Mouse (Mus musculus) gastrocnemius, postnatal 10 days (tissue): ENCODE measurements at regions not wholly inside any gene's neighbourhood (a gene's known extent, or its start where the extent isn't known, plus 50 kb on each side); places are given as distances from the start of the nearest gene placed in this dataset.

Experiments
- DNase-seq: peaks from one replicate; pipeline ENCODE4 v3.0.0; 2021; ENCODE audit warnings: mixed read lengths

DNA sequence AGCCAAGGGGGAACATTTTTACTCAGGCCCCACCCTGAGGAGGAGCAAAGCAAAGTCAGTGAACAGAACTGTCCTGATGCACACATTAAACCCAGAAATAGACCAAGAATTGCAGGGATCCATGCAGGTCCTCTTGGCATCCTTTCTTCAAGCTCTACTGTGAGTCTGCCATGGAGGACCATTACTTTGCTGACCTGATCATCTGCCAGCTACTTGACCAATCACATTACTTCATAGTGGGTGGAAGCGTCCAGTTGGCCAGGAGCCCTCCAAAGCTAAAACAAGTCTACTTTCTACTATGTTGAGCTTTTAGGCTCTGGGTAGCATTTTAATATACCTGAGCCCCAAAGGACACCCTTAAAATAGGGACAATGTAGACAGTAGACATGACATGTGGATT lies 98.6 kb upstream of the Lgalsl start:
- DNase-seq: no peak

DNA sequence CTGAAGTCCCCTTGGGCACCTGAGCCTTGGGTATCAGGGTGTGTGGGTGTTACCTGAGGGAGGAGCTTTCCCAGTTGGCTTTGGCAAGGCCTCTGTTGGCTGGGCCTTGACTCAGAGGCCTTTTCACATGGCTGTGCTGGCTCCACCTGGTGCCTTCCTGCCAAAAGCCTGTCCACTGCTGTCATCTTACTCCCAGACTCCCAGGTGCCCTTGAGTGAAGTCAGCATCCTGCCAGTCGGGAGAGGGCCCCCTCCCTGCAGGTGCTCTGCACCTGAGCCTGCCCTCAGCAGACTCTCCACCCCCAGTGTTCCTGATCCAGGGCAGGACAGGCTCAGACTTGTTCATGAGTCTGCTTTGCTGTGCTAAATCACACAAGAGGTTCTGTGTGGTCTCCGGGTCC lies 99.2 kb upstream of the Lgalsl start:
- no peak for DNase-seq

DNA sequence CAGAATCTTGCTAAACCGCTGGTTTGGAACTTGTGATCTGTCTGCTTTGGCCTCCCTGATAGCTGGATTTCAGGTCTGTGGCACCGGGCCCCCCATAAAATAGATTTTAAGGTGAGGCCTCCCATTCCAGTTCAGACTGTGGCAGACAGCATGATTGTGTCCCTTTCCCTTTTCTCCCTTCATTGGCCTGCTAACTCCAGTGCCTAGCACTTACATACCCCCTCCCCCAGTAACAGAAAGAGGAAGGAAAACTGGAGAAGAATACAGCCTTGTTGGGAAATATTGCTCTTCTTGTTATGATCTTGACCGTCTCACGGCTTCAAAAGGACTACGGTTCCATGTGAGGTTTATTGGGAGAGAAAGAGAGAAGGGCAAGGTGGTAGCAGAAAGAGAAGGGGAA lies 99.7 kb upstream of the Lgalsl start:
- DNase-seq: no peak

DNA sequence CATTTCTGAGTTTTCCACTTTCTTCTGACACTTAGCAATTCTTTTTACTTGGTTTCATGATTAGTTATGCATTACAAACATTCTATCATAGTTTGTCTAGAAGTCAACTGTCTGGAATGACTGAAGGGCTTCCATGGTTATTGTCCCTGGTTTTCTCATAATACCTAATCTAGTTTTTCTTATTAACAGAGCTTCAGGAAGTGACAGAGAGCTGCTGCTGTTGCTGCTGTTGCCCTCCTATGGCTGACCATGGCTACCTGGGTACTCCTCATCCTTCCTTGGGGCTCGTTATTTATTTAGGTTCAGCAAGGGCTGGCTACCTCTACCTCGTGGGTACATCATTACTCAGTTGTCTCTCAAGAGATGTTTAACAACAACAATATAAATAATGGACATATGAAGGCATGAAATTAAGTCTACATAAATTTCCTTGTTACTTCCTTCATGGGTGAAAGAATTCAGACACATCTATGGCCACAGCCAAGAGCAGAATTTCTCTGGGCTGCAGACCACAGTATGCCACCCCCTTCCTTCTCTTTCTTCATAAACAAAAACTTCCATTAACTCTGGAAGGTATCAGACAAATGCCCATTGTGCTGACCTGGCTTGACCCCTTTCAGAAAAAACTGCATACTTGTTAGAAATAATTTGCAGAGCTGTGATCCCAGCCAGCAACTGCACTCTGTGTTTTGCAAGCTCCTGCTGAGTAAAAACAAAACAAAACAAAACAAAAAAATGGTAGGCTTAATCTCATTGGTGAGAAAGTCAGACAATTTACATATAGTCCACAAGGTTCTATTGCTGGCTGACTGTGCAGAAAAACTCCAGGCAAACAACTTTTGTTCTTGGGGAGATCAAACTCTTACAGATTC lies 103.6 kb upstream of the Lgalsl start:
- DNase-seq: no peak

DNA sequence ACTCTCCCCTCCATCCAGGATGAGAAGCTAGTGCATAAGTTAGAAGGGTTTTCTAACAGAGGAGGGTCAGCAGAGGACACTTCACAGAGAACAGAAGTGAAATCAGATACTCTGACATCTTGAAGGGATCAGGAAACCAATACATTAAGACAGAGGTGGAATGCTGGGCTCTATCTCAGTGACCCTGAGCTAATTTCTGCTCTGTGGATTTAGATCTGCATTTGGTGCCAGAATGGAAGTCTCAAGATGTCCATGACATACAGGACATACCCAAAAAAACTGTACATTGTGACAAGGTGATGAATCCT lies 104.2 kb upstream of the Lgalsl start:
- DNase-seq: no peak

DNA sequence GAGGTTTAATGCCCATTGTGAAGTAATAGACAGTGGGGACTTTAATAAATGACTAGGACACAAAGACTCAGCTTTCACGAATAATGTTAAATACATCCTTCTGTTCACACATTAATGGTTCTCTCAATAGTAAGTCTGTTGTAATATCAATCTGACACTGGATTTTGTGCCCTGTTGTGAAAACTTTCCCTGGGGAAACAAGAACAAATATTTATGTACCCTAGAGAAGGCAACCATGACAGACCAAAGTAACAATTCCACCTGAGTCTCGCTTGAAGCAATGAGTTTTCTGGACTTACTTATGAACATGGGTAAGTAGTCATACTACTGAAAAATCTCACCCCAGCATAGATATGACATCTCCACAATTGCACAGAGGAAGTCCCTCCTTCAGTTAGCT lies 105.1 kb upstream of the Lgalsl start:
- no peak for DNase-seq

DNA sequence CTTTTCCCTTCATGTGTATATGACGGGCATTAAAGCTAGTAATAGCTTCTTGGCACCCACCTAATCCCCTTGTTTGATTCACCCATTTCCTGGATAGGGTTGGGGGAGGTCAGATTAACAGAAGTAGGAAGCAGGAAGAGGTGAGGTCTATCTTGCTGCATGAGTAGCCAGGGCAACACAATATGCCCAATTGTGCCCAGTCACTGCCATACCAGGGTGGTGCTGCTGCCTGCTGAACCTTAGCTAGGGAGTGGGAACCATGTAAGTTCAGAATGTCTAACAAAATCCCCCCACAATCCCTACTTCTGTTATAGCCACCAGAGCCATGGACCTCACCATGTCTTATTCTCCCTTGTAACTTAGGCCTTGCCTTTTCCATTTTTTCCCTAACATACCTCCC lies 106.1 kb upstream of the Lgalsl start:
- DNase-seq: no peak

DNA sequence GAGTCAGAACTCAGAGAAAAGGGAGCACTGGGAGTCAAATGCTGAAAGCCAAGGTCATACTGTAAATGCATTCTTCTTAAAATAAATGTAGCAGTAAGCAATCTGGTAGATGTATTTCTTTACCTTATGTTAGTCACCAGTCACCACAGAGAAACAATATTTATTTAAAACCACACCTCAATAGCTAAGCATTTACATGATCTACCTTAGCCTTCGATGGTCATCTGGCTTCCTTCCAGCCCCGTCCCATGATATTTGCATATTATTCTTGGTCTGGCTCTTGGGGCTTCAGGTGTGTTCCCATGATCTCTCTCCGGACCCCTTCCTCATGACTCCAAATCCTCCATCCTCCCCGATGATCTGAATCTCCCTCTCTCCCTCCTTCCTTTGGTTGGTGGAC lies 107.1 kb upstream of the Lgalsl start:
- no peak for DNase-seq

DNA sequence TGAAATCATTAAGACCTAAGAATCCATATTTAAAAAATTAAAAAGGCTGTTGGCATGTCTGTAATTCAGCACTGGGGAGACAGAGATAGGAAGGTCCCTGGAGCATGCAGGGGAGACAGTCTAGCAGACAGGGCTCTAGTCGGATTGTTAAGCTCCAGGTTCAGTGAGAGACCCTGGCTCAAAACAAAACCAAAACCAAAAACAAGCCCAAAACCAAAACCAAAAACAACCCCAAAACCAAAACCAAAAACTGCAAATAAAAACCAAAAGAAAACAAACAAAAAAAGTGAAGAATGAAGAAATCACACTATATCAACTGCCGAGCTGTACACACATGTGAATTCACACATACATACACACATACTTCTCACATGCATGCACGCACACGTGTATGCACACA lies 108.8 kb upstream of the Lgalsl start:
- DNase-seq: no peak

DNA sequence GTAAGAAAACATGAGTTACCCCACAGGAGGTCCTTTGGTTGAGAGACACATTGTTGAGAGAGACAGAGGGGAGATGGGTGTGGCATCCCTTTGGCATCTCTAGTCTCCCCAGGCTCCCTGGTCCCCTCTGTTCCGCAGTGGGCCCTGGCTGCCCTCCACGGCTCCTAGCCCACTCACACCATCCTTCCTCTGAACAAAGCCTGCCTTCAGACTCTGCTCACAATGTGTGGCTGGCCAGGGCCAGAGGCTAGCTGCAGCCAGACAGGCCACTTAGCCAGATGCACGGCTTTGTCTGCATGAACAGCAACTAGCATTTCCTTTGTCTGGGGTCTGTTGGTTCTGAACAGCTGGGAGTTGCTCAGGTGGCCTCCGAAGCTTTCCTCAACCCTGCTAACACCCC lies 110.7 kb upstream of the Lgalsl start:
- DNase-seq: peak; percentile 53

DNA sequence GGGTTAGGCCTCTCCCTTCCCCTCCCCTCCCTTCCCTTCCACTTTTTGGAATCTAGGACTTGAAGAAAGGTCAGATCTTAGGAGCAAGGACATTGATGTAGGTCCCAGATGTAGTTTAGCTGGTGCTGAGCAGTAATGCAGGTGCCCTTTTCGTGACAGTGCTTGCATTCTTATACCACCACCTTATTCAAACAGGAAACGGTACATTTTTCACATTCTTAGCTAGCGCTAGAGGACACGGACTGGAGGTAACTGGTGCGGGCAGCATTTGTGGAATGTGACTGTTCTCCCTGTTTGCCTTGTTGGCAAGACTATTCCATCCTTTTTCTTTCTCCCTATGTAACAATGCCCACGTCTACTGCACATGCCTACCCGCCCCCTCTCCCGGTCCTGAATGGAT lies 124.7 kb upstream of the Lgalsl start:
- no peak for DNase-seq

DNA sequence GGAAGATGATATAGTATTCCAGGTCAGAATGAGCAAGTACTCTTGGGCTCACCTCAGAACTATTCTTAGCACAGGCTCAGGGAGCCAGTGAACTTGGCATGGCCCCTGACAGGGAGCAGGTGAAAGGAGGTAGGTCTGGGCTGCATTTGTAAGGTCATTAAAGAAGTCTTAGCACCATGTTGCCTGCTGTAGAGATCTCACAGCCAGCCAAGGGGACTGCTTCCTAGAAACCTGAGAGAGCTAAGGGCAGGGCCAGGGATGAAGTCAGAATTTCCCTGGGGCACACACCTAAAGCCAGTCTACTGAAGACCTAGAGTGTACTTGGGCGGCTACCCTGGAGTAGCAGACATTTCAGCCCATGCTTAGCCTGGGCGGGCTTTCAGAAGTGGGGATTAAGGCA lies 126.9 kb upstream of the Lgalsl start:
- DNase-seq: peak; percentile 10

DNA sequence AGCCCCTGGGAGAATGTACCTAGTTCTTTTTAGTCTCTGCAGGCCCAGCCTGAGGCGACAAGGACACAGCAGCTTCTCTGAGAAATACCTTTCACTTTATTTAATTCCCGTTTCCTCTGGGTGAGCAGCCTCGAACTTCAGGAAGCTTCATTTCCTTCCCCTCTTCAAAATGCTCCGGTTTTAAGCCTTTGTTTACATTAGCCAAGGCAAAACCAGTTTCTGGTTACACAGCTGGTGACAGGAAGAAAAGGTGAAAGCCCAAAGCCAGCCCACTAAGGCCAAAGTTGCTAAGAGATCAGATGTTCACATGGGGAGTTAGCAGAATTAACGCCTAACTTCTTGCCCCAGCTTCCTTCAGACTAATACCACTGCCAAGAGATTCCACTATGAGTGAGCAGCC lies 127.4 kb upstream of the Lgalsl start:
- no peak for DNase-seq

DNA sequence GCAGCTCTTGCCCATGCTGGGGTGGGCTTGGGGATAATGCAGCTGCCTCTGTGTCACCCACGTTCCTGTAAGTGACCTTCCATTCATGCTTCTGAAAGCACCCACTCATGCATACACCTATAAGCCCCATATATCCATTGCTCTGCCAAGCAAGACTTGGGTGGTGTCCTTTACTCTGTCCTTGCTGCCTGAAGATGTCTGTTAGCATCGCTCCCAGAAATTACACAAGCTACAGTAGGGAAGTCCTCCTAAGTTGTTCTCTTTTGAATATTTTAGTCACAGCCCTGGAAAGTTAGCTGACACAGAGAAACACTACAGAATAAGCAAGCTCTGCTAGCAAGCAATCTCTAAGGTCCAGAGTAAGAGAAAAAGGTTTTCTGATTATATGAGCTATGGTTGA lies 129.2 kb upstream of the Lgalsl start:
- DNase-seq: no peak

DNA sequence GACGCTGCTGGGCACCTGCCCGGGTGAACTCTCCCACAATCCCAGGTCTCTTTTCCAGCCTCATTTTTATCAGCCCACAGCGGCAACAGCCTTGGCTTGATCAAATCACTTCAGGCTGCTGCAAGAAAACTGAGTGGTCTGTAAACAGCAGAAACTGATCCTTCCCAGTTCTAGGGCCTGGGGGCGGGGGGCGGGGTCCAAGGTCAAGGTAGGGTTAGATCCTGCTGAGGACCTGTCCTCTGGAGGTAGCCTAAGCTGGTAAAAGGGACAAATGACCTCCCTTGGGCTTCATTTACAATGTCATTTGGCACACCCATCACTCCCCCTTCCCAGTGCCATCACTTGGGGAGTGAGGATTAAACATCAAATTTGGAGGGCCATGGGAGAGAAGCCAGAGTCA lies 129.9 kb upstream of the Lgalsl start:
- no peak for DNase-seq

DNA sequence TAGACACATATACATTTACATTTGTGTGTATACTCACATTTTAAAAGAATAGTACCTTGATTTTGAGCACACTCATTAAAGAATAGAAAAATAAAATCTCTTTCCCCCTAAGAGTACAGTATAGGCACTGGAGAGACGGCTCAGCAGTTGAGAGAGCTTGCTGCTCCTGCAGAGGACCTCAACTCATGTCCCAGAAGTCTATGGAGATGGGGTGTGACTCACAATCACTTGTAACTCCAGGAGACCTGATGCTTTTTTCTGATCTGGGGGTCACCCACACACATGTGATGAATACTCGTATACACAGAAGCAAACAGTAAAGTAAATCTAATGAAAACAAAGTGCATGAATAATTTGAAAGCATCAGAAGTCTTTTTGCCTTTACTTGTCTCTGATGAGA lies 129.5 kb upstream of the Peli1 start:
- DNase-seq: no peak

DNA sequence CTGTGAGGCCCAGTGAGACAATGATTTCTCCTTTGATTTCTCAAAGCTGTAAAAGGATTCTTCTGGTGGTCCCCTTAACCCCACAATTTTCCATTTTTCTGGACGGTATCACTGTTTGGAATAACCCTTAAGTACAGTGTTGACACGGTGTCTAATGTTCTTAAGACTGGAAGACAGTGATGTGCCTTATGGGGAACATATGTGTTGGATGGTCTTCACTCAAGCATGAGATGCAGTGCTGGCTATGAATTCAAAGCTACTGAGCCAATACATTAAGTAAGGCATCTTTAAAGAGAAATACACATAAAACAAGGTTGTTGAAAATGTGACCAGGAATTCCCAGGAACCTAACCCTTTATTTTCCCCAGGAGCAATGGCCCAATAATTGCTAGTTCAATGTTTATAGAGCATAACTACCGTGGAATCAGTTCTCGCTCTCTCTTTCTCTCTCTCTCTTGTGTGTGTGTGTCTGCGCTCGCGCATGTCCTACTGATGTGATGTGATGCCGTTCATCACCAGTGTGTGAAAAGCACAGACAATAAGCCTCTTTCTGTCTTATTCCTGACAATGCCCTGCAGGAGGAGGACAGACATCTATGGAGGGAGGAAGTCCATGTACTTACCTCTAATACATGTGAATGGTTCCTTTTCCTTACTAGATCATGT lies 125.4 kb upstream of the Peli1 start:
- DNase-seq: no peak

DNA sequence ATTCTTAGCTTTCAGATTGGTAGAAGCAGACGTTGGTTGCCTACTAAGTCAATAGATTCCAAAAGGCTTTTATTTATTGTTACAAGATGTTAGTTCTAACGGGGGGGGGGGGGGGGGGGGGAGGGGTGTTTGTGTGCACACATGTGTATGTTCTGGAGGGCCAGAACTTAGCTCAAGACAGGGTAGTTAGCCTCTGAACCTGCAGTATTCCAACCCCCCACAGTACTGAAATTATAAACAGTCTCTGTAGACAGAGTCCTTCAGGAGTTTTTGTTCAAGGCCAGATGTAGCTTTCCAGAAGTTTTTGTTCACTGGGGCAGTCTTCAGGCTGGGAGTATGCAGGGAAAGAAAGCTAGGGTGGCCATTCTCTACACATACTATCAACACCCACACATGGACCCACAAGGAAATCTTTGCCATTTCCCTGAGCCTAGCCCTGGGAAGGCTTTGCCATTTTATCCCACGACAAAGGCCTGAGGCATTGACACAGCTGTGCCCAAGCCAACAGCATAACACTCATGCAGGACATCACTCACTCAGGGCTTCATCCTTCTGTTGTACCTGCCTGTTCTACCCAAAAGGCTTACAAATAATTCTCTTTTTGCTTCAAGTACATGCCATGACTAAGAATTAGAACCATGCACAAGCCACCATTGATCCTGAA lies 123.6 kb upstream of the Peli1 start:
- DNase-seq: no peak

DNA sequence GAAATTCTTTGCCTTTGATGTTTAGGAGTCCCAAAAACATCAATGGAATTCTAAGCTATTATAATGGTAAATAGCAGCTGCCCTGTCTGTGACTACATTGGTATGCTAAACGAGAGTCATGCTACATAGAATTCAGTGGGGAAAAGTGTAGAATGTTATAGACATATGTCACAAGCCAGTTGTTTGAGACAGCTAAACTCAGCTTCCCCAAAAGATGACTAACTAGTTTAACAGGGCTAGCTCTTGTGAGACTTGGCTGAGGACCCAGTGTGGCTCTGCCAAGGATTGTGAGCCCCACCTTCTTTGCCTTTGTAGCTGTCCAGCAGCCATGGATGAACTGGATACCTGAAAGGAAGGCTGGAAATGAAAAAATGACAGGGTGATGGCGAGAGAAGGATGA lies 122.8 kb upstream of the Peli1 start:
- DNase-seq: no peak

DNA sequence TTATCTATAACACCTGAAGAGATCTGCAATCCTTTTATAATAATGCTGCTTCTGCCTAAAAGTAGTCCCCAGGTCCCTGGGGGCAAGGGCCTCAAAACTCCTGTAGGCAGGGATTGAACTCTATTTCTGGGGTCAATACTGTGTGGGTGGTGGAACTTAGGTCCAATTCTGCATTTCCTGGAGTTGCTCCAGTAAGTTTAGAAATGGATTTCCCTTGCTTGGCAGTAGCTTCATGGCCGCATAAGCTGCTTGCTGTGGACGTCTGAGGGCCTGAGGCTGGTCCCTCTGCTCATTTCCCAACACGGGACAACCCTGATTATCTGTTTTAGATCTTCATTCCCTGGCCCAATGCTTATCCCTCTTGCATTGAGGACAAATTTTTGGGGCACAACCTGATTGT lies 118.0 kb upstream of the Peli1 start:
- DNase-seq: no peak

DNA sequence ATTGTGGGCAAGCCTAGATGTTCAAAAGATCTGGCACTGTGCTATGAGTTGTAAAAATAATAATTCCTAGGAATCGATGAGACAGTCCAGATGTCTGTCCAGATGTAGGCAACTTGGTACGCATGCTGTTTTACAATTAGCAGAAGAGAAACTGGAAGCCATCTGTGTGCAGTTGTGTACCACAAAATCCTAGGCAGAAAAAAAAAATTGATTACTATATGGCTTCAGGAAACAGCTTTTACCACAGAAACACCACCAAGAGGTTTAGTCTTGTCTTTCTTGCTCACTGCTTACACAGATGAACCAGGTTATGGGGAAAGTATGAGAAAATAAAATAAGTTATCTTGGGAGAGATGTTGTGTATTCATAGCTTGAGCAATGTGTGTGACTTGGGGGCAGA lies 109.5 kb upstream of the Peli1 start:
- no peak for DNase-seq

DNA sequence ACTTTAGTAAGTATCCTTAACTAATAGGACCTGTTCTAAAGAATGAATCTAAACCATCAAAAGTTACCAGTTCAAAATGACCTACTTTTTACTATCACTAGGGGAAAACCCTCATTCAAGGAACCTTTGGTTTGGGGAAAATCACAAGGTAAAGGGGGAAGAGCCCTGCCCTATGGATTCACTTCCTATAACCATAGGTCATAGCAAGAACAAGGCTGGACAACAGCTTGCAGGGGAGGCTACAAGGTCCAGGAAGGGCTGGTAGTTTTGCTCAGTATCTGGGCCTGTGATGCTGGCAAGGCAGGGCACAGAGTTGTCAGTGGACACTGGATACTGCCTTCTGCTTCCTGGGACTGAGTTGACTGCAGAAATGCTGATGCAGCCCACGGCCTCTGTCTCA lies 109.1 kb upstream of the Peli1 start:
- no peak for DNase-seq

DNA sequence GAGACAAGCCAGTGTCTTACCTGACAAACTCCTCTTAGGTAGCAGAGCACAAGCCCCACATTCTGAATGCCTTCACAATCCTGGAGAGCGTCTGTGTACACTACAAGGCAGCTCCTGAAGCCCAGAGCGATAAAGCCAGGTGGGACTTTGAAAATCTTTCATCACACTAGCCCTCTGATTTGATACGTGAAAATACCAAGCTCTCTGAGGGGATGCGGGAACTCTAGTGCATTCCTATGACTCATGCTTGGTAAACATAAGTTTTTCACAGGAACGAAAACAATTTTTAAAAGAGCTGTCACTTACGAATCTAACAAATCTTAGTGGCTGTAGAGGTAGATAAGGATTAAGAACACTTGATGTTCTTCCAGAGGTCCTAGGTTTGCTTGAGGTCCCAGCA lies 108.6 kb upstream of the Peli1 start:
- DNase-seq: no peak
